In the genomic region with DNA sequence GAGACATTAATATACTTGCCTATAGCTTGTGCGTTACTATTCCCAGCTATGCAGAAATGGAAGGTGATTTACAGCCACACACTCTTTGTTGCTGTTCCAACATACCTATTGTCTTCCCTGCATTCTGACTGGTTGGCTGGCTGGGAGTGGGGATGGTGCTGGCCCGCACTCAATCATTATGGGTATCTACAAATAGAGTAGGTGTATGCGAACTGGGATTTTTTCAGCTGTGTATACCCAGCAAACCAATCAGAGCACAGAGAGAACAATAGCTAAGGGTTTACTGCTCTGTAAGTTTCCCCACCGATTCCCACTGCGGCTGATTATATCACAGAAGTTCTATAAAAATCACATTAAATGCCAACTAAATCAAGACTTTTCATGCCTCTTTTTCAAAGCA, we compare ENCODE assay signal across 25 mouse cellular contexts. TPM values are rescaled to one million over a fixed set of nuclear protein-coding genes. Genes with fewer than 3 reads are reported as not detected.
DNase-seq lines count a peak whose midpoint lies in the region; ATAC-seq lines count a peak whose summit lies in the region.
"Had no signal": no experiment of that assay in that cellular context is flagged by ENCODE, and none has a peak within 500 bp of the region (broad histone marks: within the 10 kb centered on the region; RNA-seq: fewer than 3 reads in every experiment).

No protein-coding gene starts in this region.

- ATAC-seq in hindbrain, embryonic 15.5 days (ENCODE audit: low FRiP score, low read depth) = peak; percentile 48; the same call in 1 of the 2 replicates
- ATAC-seq in hindbrain, embryonic 14.5 days (ENCODE audit: low FRiP score) = no peak
- ATAC-seq in neural tube, embryonic 14.5 days (ENCODE audit: low read depth) = peak; percentile 31; the same call in 1 of the 2 replicates
- no peak; the same call in 1 of the 2 replicates for ATAC-seq in neural tube, embryonic 15.5 days (ENCODE audit: low FRiP score)
- ATAC-seq: activated CD4-positive, CD25-positive, alpha-beta regulatory T cell, adult 4 months; CD4-positive, CD25-positive, alpha-beta regulatory T cell, adult 4 months; forebrain, embryonic 13.5 days; forebrain, embryonic 15.5 days; Patski had no signal

- intact Hi-C loops in heart, postnatal 25 days (cut with DNase I) = no loop called here

- no peaks in the 10 kb centered on the region for H3K4me1 ChIP-seq in hindbrain, embryonic 15.5 days (replicated peaks)
- peaks cover 4% of the 10 kb centered on the region; the same call in 1 of the 2 replicates for H3K4me1 ChIP-seq in hindbrain, embryonic 14.5 days (replicated peaks; ENCODE audit: control insufficient read depth, insufficient read depth, low read length)
- H3K4me1 ChIP-seq in neural tube, embryonic 14.5 days (ENCODE audit: control insufficient read depth, insufficient read depth, low read length) = no peaks in the 10 kb centered on the region
- no peaks in the 10 kb centered on the region for H3K4me1 ChIP-seq in neural tube, embryonic 15.5 days
- H3K4me1 ChIP-seq: embryonic facial prominence, embryonic 12.5 days; forebrain, embryonic 13.5 days; forebrain, embryonic 15.5 days had no signal

- H3K9ac ChIP-seq in hindbrain, embryonic 15.5 days = no peak overlapping the region
- H3K9ac ChIP-seq in hindbrain, embryonic 14.5 days = no peak overlapping the region
- no peak overlapping the region for H3K9ac ChIP-seq in neural tube, embryonic 14.5 days (replicated peaks; ENCODE audit: low read depth, low read length)
- no peak overlapping the region for H3K9ac ChIP-seq in neural tube, embryonic 15.5 days (replicated peaks)
- H3K9ac ChIP-seq: embryonic facial prominence, embryonic 12.5 days; forebrain, embryonic 13.5 days; forebrain, embryonic 15.5 days had no signal

- WGBS in hindbrain, embryonic 15.5 days = 83% methylated on average over 5 of the region's 5 CpGs
- WGBS in hindbrain, embryonic 14.5 days = 85% methylated on average over 5 of the region's 5 CpGs
- WGBS in neural tube, embryonic 14.5 days = 56% methylated on average over 5 of the region's 5 CpGs
- WGBS in neural tube, embryonic 15.5 days = 59% methylated on average over 5 of the region's 5 CpGs

- no peak overlapping the region for H3K4me3 ChIP-seq in hindbrain, embryonic 15.5 days
- no peak overlapping the region for H3K4me3 ChIP-seq in hindbrain, embryonic 14.5 days (replicated peaks; ENCODE audit: low read length)
- no peak overlapping the region for H3K4me3 ChIP-seq in neural tube, embryonic 14.5 days (ENCODE audit: low read depth, low read length)
- no peak overlapping the region for H3K4me3 ChIP-seq in neural tube, embryonic 15.5 days (replicated peaks)
- H3K4me3 ChIP-seq: embryonic facial prominence, embryonic 10.5 days; embryonic facial prominence, embryonic 12.5 days; forebrain, embryonic 13.5 days; forebrain, embryonic 15.5 days had no signal

- no peaks in the 10 kb centered on the region for H3K36me3 ChIP-seq in hindbrain, embryonic 15.5 days
- no peaks in the 10 kb centered on the region for H3K36me3 ChIP-seq in hindbrain, embryonic 14.5 days (replicated peaks; ENCODE audit: control insufficient read depth, insufficient read depth)
- no peaks in the 10 kb centered on the region for H3K36me3 ChIP-seq in neural tube, embryonic 14.5 days (ENCODE audit: control insufficient read depth, insufficient read depth, low read length)
- no peaks in the 10 kb centered on the region for H3K36me3 ChIP-seq in neural tube, embryonic 15.5 days
- H3K36me3 ChIP-seq: embryonic facial prominence, embryonic 10.5 days; embryonic facial prominence, embryonic 12.5 days; forebrain, embryonic 15.5 days; G1E had no signal

- H3K27me3 ChIP-seq in hindbrain, embryonic 15.5 days = no peaks in the 10 kb centered on the region
- 0 out of 2 replicates have a peak, but pooled peaks cover 5% of the 10 kb centered on the region for H3K27me3 ChIP-seq in hindbrain, embryonic 14.5 days (ENCODE audit: control insufficient read depth, insufficient read depth, low read length)
- no peaks in the 10 kb centered on the region for H3K27me3 ChIP-seq in neural tube, embryonic 14.5 days (ENCODE audit: control insufficient read depth, insufficient read depth, low read length)
- 0 out of 2 replicates have a peak, but pooled peaks cover 16% of the 10 kb centered on the region for H3K27me3 ChIP-seq in neural tube, embryonic 15.5 days (replicated peaks)
- H3K27me3 ChIP-seq: CH12.LX; embryonic facial prominence, embryonic 12.5 days; forebrain, embryonic 13.5 days; forebrain, embryonic 15.5 days; Patski had no signal

- H3K9me3 ChIP-seq in hindbrain, embryonic 15.5 days = no peaks in the 10 kb centered on the region
- H3K9me3 ChIP-seq in hindbrain, embryonic 14.5 days (ENCODE audit: control insufficient read depth, low read length) = no peaks in the 10 kb centered on the region
- no peaks in the 10 kb centered on the region for H3K9me3 ChIP-seq in neural tube, embryonic 14.5 days (ENCODE audit: control insufficient read depth, low read length)
- H3K9me3 ChIP-seq in neural tube, embryonic 15.5 days (replicated peaks) = no peaks in the 10 kb centered on the region
- H3K9me3 ChIP-seq: embryonic facial prominence, embryonic 10.5 days; embryonic facial prominence, embryonic 12.5 days; forebrain, embryonic 13.5 days; forebrain, embryonic 15.5 days had no signal

- DNase-seq in heart, adult 11 months = peak; percentile 54
- no peak for DNase-seq in heart, postnatal 25 days (ENCODE audit: low spot score)
- no peak for DNase-seq in hindbrain, embryonic 14.5 days (ENCODE audit: low spot score)
- DNase-seq: adrenal gland, adult 8-10 months; adrenal gland, postnatal 14 days; adrenal gland, postnatal 36 days; B cell, adult 2 months; cerebellum, adult 11-12 months; cerebellum, adult 2 months; cerebellum, adult 9-10 months; cerebellum, postnatal 10 days; cerebellum, postnatal 25 days had no signal

- H3K4me2 ChIP-seq in hindbrain, embryonic 15.5 days = no peak overlapping the region
- no peak overlapping the region for H3K4me2 ChIP-seq in hindbrain, embryonic 14.5 days (replicated peaks)
- no peak overlapping the region for H3K4me2 ChIP-seq in neural tube, embryonic 14.5 days (ENCODE audit: low read depth, low read length)
- H3K4me2 ChIP-seq in neural tube, embryonic 15.5 days = no peak overlapping the region
- H3K4me2 ChIP-seq: embryonic facial prominence, embryonic 12.5 days; forebrain, embryonic 13.5 days; forebrain, embryonic 15.5 days had no signal

- H3K27ac ChIP-seq in hindbrain, embryonic 15.5 days (replicated peaks) = no peak overlapping the region
- no peak overlapping the region for H3K27ac ChIP-seq in hindbrain, embryonic 14.5 days
- no peak overlapping the region for H3K27ac ChIP-seq in neural tube, embryonic 14.5 days (ENCODE audit: low read depth, low read length)
- no peak overlapping the region for H3K27ac ChIP-seq in neural tube, embryonic 15.5 days (replicated peaks)
- H3K27ac ChIP-seq: embryonic facial prominence, embryonic 10.5 days; embryonic facial prominence, embryonic 12.5 days; forebrain, embryonic 13.5 days; forebrain, embryonic 15.5 days had no signal

RNA-seq across cellular contexts. Expression of a gene that starts 35.7 kb away (rescaled TPM):
- not detected for total RNA-seq in heart, postnatal 25 days (2021)
- polyA plus RNA-seq in hindbrain, embryonic 15.5 days (2015; fragmentation: Nextera tagmentation; extraction: Ambion mirVana) = 0.24 and 0.51 TPM in 2 replicates
- polyA plus RNA-seq in hindbrain, embryonic 14.5 days (2014; fragmentation: Nextera tagmentation; extraction: Ambion mirVana) = 0.24 and 0.35 TPM in 2 replicates
- polyA plus RNA-seq in neural tube, embryonic 14.5 days (2014; fragmentation: Nextera tagmentation; extraction: Ambion mirVana) = 0.24 and 0.52 TPM in 2 replicates
- 0.18 and 0.33 TPM in 2 replicates for polyA plus RNA-seq in neural tube, embryonic 15.5 days (2015; fragmentation: Nextera tagmentation; extraction: Ambion mirVana)
- total RNA-seq: adrenal gland, adult 18-20 months; adrenal gland, postnatal 14 days; CH12.LX; G1E had no signal
- polyA plus RNA-seq: activated CD4-positive, CD25-positive, alpha-beta regulatory T cell, adult 4 months; embryonic facial prominence, embryonic 10.5 days; G1E; Patski had no signal

Comparison
In these comparisons a context has a peak if more than half of its experiments do, and no peak if none do; other contexts are left out.
1. ATAC-seq: peak in hindbrain, embryonic 15.5 days (single experiment) and neural tube, embryonic 14.5 days (single experiment); none in hindbrain, embryonic 14.5 days (single experiment) and neural tube, embryonic 15.5 days (single experiment).